Mouse (Mus musculus): ENCODE measurements around the gene Il23r. TPM values are rescaled to one million over a fixed set of nuclear protein-coding genes. Genes with fewer than 3 reads are reported as not detected.
A peak's percentile ranks its signal among the peaks of the same experiment; 100 is the strongest.

Il23r gene
- total RNA-seq (2014; fragmentation: Nextera tagmentation) = not detected in 2 replicates
- total RNA-seq (2017) = 0.05 TPM in 1 of 2 replicates, not detected in the other
- polyA plus RNA-seq (2012) = not detected in 2 replicates

- Histone ChIP-seq H3K9me3 (replicated peaks) (no peaks in the 10 kb centered on the region), H3K36me3 (replicated peaks) (no peaks in the 10 kb centered on the region), H3K4me3 (ENCODE audit: low read depth, low read length) (no peak within 1 kb of the TSS), H3K27me3 (ENCODE audit: insufficient read depth, low read length) (no peaks in the 10 kb centered on the region), H3K4me1 (ENCODE audit: insufficient read depth, low read depth, low read length) (no peaks in the 10 kb centered on the region)
- no peak for TF ChIP-seq TAL1 (conservative IDR thresholded peaks at IDR 0.05; ENCODE audit: low read depth, low read length)
- no peak for TF ChIP-seq GATA2 (IDR thresholded peaks at IDR 0.05; ENCODE audit: borderline replicate concordance, low read depth, low read length)
- no peak for TF ChIP-seq CTCF (IDR thresholded peaks at IDR 0.05; ENCODE audit: low read depth, low read length)
- TF ChIP-seq POLR2AphosphoS5 (IDR thresholded peaks at IDR 0.05; ENCODE audit: insufficient replicate concordance, low read depth, low read length) = no peak
- no peak for TF ChIP-seq GATA1 (IDR thresholded peaks at IDR 0.05; ENCODE audit: borderline replicate concordance, low read length)
- no peak for DNase-seq (ENCODE audit: low spot score)
- no peak for ATAC-seq (ENCODE audit: extremely low read depth, insufficient number of reproducible peaks, low FRiP score, poor library complexity, severe bottlenecking)
These were observed at the start of gene Il23r for GRCm38 (mm10) chr6:67491755-67492154. Gene Il23r, minus strand, starts transcription at chr6:67491855.

GRCm38 (mm10) chr6:67535777-67536054 lies 44.1 kb upstream of the Il23r start, which contains the start of gene Tacstd2:
Gene Tacstd2, minus strand, starts transcription at chr6:67535796.
- Histone ChIP-seq H3K9me3 (replicated peaks) (0 out of 2 replicates have a peak, but pooled peaks cover 3% of the 10 kb centered on the region), H3K4me1 (ENCODE audit: insufficient read depth, low read depth, low read length) (peaks cover 7% of the 10 kb centered on the region), H3K4me3 (ENCODE audit: low read depth, low read length) (no peak within 1 kb of the TSS), H3K36me3 (replicated peaks) (no peaks in the 10 kb centered on the region), H3K27me3 (ENCODE audit: insufficient read depth, low read length) (peaks cover 15% of the 10 kb centered on the region; the same call in 1 of the 2 replicates)
- ATAC-seq (ENCODE audit: extremely low read depth, insufficient number of reproducible peaks, low FRiP score, poor library complexity, severe bottlenecking) (no peak), DNase-seq (ENCODE audit: low spot score) (no peak)
- TF ChIP-seq GATA1 (IDR thresholded peaks at IDR 0.05; ENCODE audit: borderline replicate concordance, low read length) (no peak), TAL1 (conservative IDR thresholded peaks at IDR 0.05; ENCODE audit: low read depth, low read length) (no peak), GATA2 (IDR thresholded peaks at IDR 0.05; ENCODE audit: borderline replicate concordance, low read depth, low read length) (no peak), CTCF (IDR thresholded peaks at IDR 0.05; ENCODE audit: low read depth, low read length) (no peak), POLR2AphosphoS5 (IDR thresholded peaks at IDR 0.05; ENCODE audit: insufficient replicate concordance, low read depth, low read length) (no peak)

GRCm38 (mm10) chr6:67535005-67535776 lies 43.5 kb upstream of the Il23r start:
- Histone ChIP-seq H3K9me3 (replicated peaks) (0 out of 2 replicates have a peak, but pooled peaks cover 3% of the 10 kb centered on the region), H3K4me3 (ENCODE audit: low read depth, low read length) (no peak overlapping the region), H3K36me3 (replicated peaks) (no peaks in the 10 kb centered on the region), H3K27me3 (ENCODE audit: insufficient read depth, low read length) (peaks cover 15% of the 10 kb centered on the region; the same call in 1 of the 2 replicates), H3K4me1 (ENCODE audit: insufficient read depth, low read depth, low read length) (peaks cover 7% of the 10 kb centered on the region)
- ATAC-seq (ENCODE audit: extremely low read depth, insufficient number of reproducible peaks, low FRiP score, poor library complexity, severe bottlenecking) = no peak
- DNase-seq (ENCODE audit: low spot score) = no peak
- TF ChIP-seq GATA1 (IDR thresholded peaks at IDR 0.05; ENCODE audit: borderline replicate concordance, low read length) (no peak), GATA2 (IDR thresholded peaks at IDR 0.05; ENCODE audit: borderline replicate concordance, low read depth, low read length) (no peak), TAL1 (conservative IDR thresholded peaks at IDR 0.05; ENCODE audit: low read depth, low read length) (no peak), CTCF (IDR thresholded peaks at IDR 0.05; ENCODE audit: low read depth, low read length) (no peak), POLR2AphosphoS5 (IDR thresholded peaks at IDR 0.05; ENCODE audit: insufficient replicate concordance, low read depth, low read length) (no peak)

DNA sequence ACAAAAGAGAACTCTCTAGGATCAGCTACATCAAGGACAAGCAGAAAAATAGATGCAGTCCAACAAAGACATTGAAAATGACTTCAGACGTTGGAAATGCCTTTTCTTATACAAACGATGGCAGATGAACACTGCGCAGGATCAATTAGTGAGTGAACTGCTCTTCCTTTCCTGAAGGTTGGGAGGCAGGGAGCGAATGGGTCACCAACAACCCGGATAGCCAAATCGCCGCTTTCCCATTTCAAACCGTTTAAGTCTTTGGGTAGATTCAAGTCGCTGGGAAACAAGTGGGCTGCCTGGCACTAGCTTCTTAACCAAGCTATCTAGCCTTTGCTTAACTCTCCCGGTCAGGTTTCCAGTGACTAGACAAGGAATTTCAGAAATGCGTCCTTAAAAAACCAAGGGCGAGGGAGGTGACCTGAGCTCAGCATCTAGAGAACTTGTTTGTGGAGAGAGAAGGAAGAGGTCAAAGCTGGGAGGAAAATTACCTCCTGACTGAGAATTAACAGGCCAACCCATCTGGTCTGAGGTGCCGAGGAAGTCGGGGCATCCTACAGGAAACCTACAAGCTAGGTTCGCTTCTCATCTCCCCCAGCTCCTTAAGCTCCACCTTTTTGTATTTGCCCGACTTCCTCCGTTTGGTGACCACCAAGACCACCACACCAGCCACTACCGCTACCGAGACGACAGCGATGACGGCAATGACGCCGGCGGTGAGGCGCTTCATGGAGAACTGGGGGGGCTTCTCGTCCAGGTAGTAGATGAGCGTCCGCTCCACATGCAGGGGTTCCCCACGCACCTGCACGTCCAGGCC lies 42.7 kb upstream of the Il23r start:
- DNase-seq (ENCODE audit: low spot score) (no peak), ATAC-seq (ENCODE audit: extremely low read depth, insufficient number of reproducible peaks, low FRiP score, poor library complexity, severe bottlenecking) (no peak)
- H3K36me3 ChIP-seq (replicated peaks) = no peaks in the 10 kb centered on the region
- no peak overlapping the region for H3K4me3 ChIP-seq (ENCODE audit: low read depth, low read length)
- no peak for TF ChIP-seq CTCF (IDR thresholded peaks at IDR 0.05; ENCODE audit: low read depth, low read length)
- no peak for TF ChIP-seq GATA1 (IDR thresholded peaks at IDR 0.05; ENCODE audit: borderline replicate concordance, low read length)
- TF ChIP-seq POLR2AphosphoS5 (IDR thresholded peaks at IDR 0.05; ENCODE audit: insufficient replicate concordance, low read depth, low read length) = no peak
- TF ChIP-seq TAL1 (conservative IDR thresholded peaks at IDR 0.05; ENCODE audit: low read depth, low read length) = no peak
- no peak for TF ChIP-seq GATA2 (IDR thresholded peaks at IDR 0.05; ENCODE audit: borderline replicate concordance, low read depth, low read length)
- H3K9me3 ChIP-seq (replicated peaks) = 0 out of 2 replicates have a peak, but pooled peaks cover 3% of the 10 kb centered on the region
- peaks cover 7% of the 10 kb centered on the region for H3K4me1 ChIP-seq (ENCODE audit: insufficient read depth, low read depth, low read length)
- H3K27me3 ChIP-seq (ENCODE audit: insufficient read depth, low read length) = peaks cover 15% of the 10 kb centered on the region; the same call in 1 of the 2 replicates

DNA sequence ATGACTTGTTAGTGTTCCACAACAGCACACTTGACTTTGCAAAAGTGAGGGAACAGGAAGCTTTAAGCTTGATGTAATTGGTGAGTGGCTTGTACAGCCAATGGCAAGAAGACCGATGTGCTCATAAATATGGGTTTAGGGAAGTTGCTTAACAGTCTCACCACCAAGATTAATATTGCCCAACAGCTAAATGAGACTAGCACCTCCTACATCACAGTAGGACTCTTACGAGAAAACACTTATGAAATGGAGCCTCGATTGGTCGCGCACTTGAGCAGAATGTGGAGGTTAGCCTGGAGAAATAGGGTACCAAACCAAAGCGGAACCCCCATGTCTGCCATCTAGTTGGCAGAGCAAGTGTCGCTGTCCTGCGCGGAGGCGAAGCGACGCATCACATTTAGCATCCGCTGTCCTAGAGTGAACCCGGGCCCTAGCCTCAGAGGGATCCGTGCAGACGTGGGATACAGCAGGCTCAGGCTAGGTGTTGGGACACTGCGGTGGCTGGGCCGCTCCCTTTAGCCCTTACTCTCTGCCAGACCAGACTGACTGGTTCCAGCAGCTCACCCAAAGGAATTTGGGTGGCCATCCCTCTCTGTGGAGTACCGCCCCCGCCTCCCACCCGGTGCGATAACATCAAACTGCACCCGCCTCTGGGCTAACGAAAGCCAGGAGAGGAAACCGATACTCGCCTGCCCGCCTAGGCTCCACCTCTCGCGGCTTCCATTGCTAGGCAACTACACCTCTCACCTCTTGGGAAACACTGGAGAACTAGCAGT lies 41.2 kb upstream of the Il23r start:
- ATAC-seq (ENCODE audit: extremely low read depth, insufficient number of reproducible peaks, low FRiP score, poor library complexity, severe bottlenecking) (no peak), DNase-seq (ENCODE audit: low spot score) (no peak)
- Histone ChIP-seq H3K36me3 (replicated peaks) (no peaks in the 10 kb centered on the region), H3K4me3 (ENCODE audit: low read depth, low read length) (peak overlapping the region; percentile 20; the same call in 1 of the 2 replicates), H3K27me3 (ENCODE audit: insufficient read depth, low read length) (peaks cover 15% of the 10 kb centered on the region; the same call in 1 of the 2 replicates), H3K9me3 (replicated peaks) (0 out of 2 replicates have a peak, but pooled peaks cover 3% of the 10 kb centered on the region), H3K4me1 (ENCODE audit: insufficient read depth, low read depth, low read length) (peaks cover 7% of the 10 kb centered on the region)
- TF ChIP-seq TAL1 (conservative IDR thresholded peaks at IDR 0.05; ENCODE audit: low read depth, low read length) (no peak), GATA1 (IDR thresholded peaks at IDR 0.05; ENCODE audit: borderline replicate concordance, low read length) (no peak), GATA2 (IDR thresholded peaks at IDR 0.05; ENCODE audit: borderline replicate concordance, low read depth, low read length) (no peak), POLR2AphosphoS5 (IDR thresholded peaks at IDR 0.05; ENCODE audit: insufficient replicate concordance, low read depth, low read length) (no peak), CTCF (IDR thresholded peaks at IDR 0.05; ENCODE audit: low read depth, low read length) (no peak)

All from G1E (cell line).